Mouse (Mus musculus) erythroblast, adult 5-6 weeks (primary cell): ENCODE data around the gene Fndc10. TPM values are rescaled to one million over a fixed set of nuclear protein-coding genes. Genes with fewer than 3 reads are reported as not detected.
"Not testable (repeated sequence)": the region's sequence is repeated elsewhere in the genome, so short reads cannot be mapped to it uniquely, and the experiment has no call there.

Source experiments
- ATAC-seq: replicated peaks from 2 replicates; pipeline ENCODE4 v1.8.0; 2016; ENCODE audit warnings: moderate number of reproducible peaks, mild to moderate bottlenecking, moderate TSS enrichment, inconsistent platforms; ENCODE audit not compliant: poor library complexity, low FRiP score, severe bottlenecking
- total RNA-seq, 2 experiments: library from RNA; stranded (forward) in 1 of 2; stranded (reverse) in 1 of 2; fragments of 150-400 nt in 1 of 2; fragments of 200-764, 138-1000 nt in 1 of 2; gene quantifications; 2 replicates each; pipeline versions ENCODE4 v1.2.3 to v1.2.4; 2015 to 2017; ENCODE audit warnings: low replicate concordance in 2 of 2

The Fndc10 gene
- total RNA-seq, 2 experiments from 2014 or later: 0.09 TPM; not detected in 1

DNA sequence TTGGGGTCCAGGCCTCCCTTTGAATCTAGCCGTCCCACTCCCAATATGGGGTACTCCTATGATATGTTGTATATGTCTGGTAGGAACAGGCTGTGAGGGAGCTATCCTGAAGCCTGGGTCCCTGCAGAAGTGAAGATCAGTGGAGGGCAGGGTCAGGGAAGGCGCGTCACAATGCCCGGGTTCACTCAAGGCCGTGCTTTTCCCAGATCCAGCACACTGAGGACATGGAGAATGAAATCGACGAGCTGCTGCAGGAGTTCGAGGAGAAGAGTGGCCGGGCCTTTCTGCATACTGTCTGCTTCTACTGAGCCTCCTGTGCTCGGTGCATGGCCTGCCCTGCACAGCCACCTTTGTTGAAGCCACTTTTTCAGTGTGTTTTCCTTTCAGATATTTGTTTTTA is 39.1 kb downstream of the Fndc10 start:
- ATAC-seq: no peak

DNA sequence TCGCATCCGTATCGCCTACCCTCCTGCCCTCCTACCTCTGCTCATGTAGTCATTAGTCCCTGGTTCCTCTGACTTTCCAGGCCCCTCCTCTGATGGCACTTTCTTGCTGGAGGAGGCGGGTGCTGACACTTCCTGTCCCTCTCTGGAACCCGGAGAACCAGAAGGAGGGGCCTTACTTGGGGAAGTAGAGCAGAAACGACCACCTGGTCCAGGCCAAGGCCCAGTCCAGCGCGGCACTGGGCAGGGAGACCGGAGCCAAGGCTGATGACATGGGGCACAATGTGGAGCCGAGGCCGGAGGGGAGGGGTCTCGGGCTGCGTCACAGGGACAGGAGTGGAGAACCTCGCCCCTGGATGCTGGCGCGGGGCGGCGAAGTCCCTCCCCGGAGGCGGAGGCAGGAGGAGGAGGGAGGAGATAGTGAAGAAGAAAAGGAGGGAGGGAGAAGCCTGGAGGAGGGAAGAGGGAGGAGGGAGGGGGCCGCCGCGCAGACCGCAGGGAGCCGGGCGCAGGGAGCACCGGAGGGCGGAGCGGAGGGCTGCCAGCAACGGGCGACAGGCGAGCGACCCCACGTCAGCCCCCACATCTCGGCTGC is 40.3 kb downstream of the Fndc10 start, which contains the start of gene Tmem240:
Gene Tmem240 (plus strand): TSS at position 451 of the 592 bp plus-strand sequence.
- ATAC-seq: peak; percentile 76

GRCm38 (mm10) chr4:155734951-155735702 is 41.0 kb downstream of the Fndc10 start:
- no peak for ATAC-seq

DNA sequence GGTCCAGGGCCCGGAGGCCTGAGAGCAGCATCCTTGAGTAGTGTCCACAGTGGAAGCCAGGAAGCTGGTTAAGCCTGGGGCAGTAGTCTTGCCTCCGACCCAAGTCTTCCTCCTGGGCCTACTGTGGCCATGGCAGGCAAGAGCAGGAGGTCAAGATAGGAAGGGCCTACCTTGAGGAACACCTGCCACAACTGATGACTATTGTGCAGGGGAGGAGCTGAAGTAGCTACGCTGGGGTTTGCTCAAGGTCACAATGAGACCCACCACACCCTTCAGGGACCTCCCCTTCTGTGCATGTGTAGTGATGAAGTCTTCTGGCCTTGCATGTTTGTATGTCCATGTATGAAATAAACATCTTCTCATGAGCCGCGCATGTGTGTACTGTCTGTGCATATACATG is 41.6 kb downstream of the Fndc10 start:
- ATAC-seq: no peak

DNA sequence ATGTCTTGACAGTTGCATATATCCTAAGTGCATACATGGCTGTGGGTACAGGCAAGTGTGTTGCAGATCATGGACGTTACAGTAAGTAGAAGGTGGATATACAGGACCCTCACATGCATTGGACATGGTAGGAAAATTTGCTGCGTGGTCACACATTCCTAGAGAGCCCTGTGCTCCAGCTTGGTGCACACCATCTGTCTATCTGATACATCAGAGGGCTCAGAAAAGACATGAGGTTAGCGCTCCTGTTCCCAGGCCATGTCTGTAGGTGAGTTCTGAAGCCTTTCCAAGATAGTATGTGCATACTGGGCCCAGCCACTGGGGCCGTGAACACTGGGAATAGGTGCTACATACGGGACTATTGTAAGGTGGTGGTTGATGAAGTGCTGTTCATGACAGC is 42.3 kb downstream of the Fndc10 start:
- no peak for ATAC-seq

DNA sequence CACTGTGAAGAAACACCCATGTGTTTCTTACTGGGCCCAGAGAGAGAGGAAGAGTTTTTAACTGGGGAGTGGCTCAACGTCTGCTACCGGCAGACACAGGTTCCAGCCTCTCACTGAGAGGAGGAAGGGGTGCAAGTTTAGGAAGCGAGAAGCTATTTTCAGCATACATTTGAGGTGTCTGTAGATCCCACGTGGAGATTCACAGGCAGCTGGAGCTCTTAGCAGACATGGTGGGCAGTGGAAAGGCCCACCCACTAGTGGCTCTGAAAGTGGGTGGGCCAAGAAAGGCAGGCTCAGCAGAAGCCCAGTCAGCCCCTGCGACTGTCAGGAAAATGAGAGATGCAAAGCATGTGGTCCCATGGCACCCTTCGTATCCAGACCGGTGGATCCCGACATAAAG is 44.1 kb downstream of the Fndc10 start:
- no peak for ATAC-seq

GRCm38 (mm10) chr4:155739152-155739551 is 45.0 kb downstream of the Fndc10 start:
- no peak for ATAC-seq

DNA sequence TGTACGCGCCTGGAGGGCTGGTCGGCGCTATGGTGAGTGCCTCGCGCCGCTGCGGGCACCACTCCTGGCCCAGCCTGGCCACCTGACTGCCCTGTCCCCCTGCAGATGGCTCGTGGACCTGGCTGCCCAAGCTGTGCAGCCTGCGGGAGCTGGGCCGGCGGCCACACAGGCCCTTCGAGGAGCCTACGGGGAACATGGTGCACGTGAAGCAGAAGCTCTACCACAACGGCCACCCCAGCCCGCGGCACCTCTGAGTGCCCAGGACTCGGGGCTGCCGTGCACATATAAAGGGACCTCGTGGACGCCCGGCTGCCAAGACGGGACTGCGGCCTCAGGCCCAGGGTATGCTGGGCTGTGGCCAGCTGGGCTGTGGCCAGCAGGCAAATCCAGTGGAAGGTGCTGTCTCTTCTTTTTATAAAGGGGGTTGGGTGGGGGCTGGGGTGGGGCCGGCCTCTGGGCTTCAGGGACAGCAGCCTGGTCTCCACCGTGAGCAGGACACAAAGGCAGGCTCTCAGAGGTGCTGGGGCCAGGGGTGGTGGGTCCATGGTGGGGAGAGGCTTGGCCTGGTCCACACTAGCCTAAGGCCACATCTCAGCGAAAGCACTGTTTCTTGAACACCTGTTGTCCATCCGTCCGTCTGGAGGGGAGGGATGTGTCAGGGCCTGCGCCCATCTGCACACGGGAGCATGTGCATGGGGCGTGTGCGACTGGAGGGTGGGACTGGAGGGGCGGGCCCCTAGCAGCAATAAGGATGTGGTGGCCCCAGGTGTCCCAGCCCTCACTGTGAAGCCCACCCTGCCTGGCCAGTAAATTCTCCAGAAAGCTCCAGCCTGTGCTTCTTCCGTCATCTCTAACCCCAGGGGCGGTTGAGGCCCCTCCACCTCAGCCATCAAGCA is 45.8 kb downstream of the Fndc10 start:
- no peak for ATAC-seq

DNA sequence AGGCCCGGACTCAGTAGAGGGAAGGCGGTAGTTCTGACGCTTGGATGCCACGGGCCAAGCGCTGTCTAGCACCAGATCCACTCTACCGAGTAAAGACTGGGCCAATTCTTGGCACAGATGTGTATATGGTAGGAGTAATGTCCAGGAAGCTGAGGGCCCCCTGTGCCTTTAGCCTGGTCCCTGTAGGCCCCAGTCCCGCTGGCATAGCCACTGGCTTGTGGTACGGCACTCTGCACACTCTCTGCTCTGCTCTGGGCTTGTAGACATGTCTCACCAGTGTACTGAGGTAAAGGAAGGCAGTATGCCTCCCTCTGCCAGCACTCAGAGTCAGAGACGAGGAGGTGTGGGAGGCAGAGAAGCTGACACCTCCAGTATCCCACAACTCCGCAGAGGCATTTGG is 46.5 kb downstream of the Fndc10 start:
- not testable (repeated sequence) for ATAC-seq

DNA sequence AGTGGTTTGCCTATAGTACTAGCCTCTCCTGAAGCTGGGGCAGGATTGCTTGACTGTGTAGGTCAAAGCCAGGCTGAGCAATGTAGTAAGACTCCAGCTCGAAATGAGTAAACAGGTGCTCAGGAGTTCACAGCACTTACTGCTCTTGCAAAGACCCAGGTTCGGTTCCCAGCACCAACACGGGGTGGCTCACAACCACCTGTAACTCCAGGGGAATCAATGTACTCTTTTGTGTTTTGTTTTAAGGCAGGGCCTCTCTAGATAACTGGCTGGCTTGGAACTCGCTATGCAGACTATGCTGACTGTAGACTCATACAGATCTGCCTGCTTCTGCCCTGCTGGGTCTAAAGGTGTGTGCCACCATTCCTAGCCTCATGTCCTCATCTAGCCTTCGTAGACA is 48.5 kb downstream of the Fndc10 start:
- ATAC-seq: no peak

DNA sequence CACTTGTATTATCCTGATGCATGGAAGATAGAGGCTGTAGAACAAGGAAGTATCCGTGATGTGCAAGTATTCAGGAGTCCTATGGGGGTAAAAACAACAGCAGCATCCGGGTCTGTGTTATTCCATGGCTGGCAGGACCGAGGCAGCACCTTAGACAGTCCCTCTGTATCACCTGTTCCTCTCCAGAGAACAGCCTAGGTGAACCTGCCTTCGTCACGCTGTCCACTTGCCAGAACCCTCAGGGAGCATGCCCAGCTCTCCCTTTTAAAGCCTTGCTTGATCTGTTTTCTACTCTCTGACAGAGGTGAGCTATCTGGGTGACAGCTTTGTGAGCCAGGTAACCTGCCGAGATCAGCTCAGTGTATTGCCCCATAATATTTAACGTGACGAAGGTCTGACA is 50.3 kb downstream of the Fndc10 start:
- no peak for ATAC-seq

DNA sequence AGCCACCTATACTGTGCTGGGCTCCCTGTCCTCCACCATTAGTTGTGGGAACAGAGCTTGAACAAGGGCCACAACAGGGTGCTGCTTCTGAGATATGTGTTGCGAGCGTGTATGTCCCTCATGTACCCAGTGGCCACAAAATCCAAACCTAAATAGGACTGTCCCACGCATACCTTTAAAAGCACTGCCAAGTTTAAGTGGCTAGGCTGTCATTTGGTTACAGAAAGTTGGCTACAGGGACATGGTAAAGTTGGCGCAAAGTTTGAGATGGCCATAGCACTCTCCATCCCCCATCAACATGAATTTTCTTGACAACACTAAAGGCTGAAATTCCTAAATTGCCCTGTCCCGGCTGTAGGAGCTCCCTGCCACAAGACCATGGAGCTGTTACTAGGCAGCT is 51.0 kb downstream of the Fndc10 start:
- ATAC-seq: no peak

Other genes with a start within 250 kb of the Fndc10 start
- not detected in 2 replicates for gene Tmem52, start 225.2 kb upstream of the Fndc10 start, total RNA-seq (2015; ENCODE audit: low replicate concordance)
- not detected in 2 replicates for gene Tmem52, start 225.2 kb upstream of the Fndc10 start, total RNA-seq (2017; ENCODE audit: low replicate concordance)
- 42.4 and 62.8 TPM in 2 replicates for gene Gnb1, start 203.0 kb upstream of the Fndc10 start, total RNA-seq (2015; ENCODE audit: low replicate concordance)
- gene Gnb1, start 203.0 kb upstream of the Fndc10 start, total RNA-seq (2017; ENCODE audit: low replicate concordance): 18.8 and 34.2 TPM in 2 replicates
- 42.3 and 46.2 TPM in 2 replicates for gene Nadk, start 132.0 kb upstream of the Fndc10 start, total RNA-seq (2015; ENCODE audit: low replicate concordance)
- gene Nadk, start 132.0 kb upstream of the Fndc10 start, total RNA-seq (2017; ENCODE audit: low replicate concordance): 27.5 and 27.6 TPM in 2 replicates
- 10.4 and 13.8 TPM in 2 replicates for gene Slc35e2, start 92.9 kb upstream of the Fndc10 start, total RNA-seq (2015; ENCODE audit: low replicate concordance)
- gene Slc35e2, start 92.9 kb upstream of the Fndc10 start, total RNA-seq (2017; ENCODE audit: low replicate concordance): 7.6 and 13.2 TPM in 2 replicates
- gene Cdk11b, start 69.5 kb upstream of the Fndc10 start, total RNA-seq (2015; ENCODE audit: low replicate concordance): 23.0 and 24.8 TPM in 2 replicates
- 20.7 and 51.7 TPM in 2 replicates for gene Cdk11b, start 69.5 kb upstream of the Fndc10 start, total RNA-seq (2017; ENCODE audit: low replicate concordance)
- not detected in 2 replicates for gene Gm10563, start 48.9 kb upstream of the Fndc10 start, total RNA-seq (2015; ENCODE audit: low replicate concordance)
- gene Gm10563, start 48.9 kb upstream of the Fndc10 start, total RNA-seq (2017; ENCODE audit: low replicate concordance): not detected in 2 replicates
- 1.9 TPM in 1 of 2 replicates, not detected in the other for gene Mmp23, start 41.0 kb upstream of the Fndc10 start, total RNA-seq (2015; ENCODE audit: low replicate concordance)
- gene Mmp23, start 41.0 kb upstream of the Fndc10 start, total RNA-seq (2017; ENCODE audit: low replicate concordance): not detected in 2 replicates
- gene Mib2, start 25.1 kb upstream of the Fndc10 start, total RNA-seq (2015; ENCODE audit: low replicate concordance): 0.77 and 0.84 TPM in 2 replicates
- 2.1 and 3.2 TPM in 2 replicates for gene Mib2, start 25.1 kb upstream of the Fndc10 start, total RNA-seq (2017; ENCODE audit: low replicate concordance)
- 35.9 and 37.1 TPM in 2 replicates for gene Ssu72, start 10.5 kb downstream of the Fndc10 start, total RNA-seq (2015; ENCODE audit: low replicate concordance)
- gene Ssu72, start 10.5 kb downstream of the Fndc10 start, total RNA-seq (2017; ENCODE audit: low replicate concordance): 28.3 and 43.4 TPM in 2 replicates
- gene Tmem240, start 40.5 kb downstream of the Fndc10 start, total RNA-seq (2015; ENCODE audit: low replicate concordance): 0.19 TPM in 1 of 2 replicates, not detected in the other
- not detected in 2 replicates for gene Tmem240, start 40.5 kb downstream of the Fndc10 start, total RNA-seq (2017; ENCODE audit: low replicate concordance)
- gene Atad3a, start 66.8 kb downstream of the Fndc10 start, total RNA-seq (2015; ENCODE audit: low replicate concordance): 4.6 and 14.0 TPM in 2 replicates
- gene Atad3a, start 66.8 kb downstream of the Fndc10 start, total RNA-seq (2017; ENCODE audit: low replicate concordance): 11.9 and 17.4 TPM in 2 replicates
- gene Vwa1, start 80.4 kb downstream of the Fndc10 start, total RNA-seq (2015; ENCODE audit: low replicate concordance): not detected in 2 replicates
- not detected in 2 replicates for gene Vwa1, start 80.4 kb downstream of the Fndc10 start, total RNA-seq (2017; ENCODE audit: low replicate concordance)
- gene Tmem88b, start 91.5 kb downstream of the Fndc10 start, total RNA-seq (2015; ENCODE audit: low replicate concordance): 1.3 TPM in 1 of 2 replicates, not detected in the other
- 0.42 and 1.3 TPM in 2 replicates for gene Tmem88b, start 91.5 kb downstream of the Fndc10 start, total RNA-seq (2017; ENCODE audit: low replicate concordance)
- 2.5 TPM in 1 of 2 replicates, not detected in the other for gene Ankrd65, start 96.1 kb downstream of the Fndc10 start, total RNA-seq (2015; ENCODE audit: low replicate concordance)
- gene Ankrd65, start 96.1 kb downstream of the Fndc10 start, total RNA-seq (2017; ENCODE audit: low replicate concordance): 1.7 and 4.3 TPM in 2 replicates
- gene Mrpl20, start 108.5 kb downstream of the Fndc10 start, total RNA-seq (2015; ENCODE audit: low replicate concordance): 33.0 and 33.8 TPM in 2 replicates
- 18.9 and 45.0 TPM in 2 replicates for gene Mrpl20, start 108.5 kb downstream of the Fndc10 start, total RNA-seq (2017; ENCODE audit: low replicate concordance)
- 117 and 136 TPM in 2 replicates for gene Ccnl2, start 118.1 kb downstream of the Fndc10 start, total RNA-seq (2015; ENCODE audit: low replicate concordance)
- gene Ccnl2, start 118.1 kb downstream of the Fndc10 start, total RNA-seq (2017; ENCODE audit: low replicate concordance): 187 and 202 TPM in 2 replicates
- gene Aurkaip1, start 136.9 kb downstream of the Fndc10 start, total RNA-seq (2015; ENCODE audit: low replicate concordance): 25.0 and 35.9 TPM in 2 replicates
- 48.7 and 56.0 TPM in 2 replicates for gene Aurkaip1, start 136.9 kb downstream of the Fndc10 start, total RNA-seq (2017; ENCODE audit: low replicate concordance)
- gene Mxra8, start 145.3 kb downstream of the Fndc10 start, total RNA-seq (2015; ENCODE audit: low replicate concordance): 2.1 TPM in 1 of 2 replicates, not detected in the other
- not detected in 2 replicates for gene Mxra8, start 145.3 kb downstream of the Fndc10 start, total RNA-seq (2017; ENCODE audit: low replicate concordance)
- gene Dvl1, start 153.1 kb downstream of the Fndc10 start, total RNA-seq (2015; ENCODE audit: low replicate concordance): 3.7 and 6.7 TPM in 2 replicates
- 4.8 and 6.3 TPM in 2 replicates for gene Dvl1, start 153.1 kb downstream of the Fndc10 start, total RNA-seq (2017; ENCODE audit: low replicate concordance)
- not detected in 2 replicates for gene Tas1r3, start 169.0 kb downstream of the Fndc10 start, total RNA-seq (2015; ENCODE audit: low replicate concordance)
- 0.14 and 0.85 TPM in 2 replicates for gene Tas1r3, start 169.0 kb downstream of the Fndc10 start, total RNA-seq (2017; ENCODE audit: low replicate concordance)
- 1.5 and 1.7 TPM in 2 replicates for gene Cptp, start 175.1 kb downstream of the Fndc10 start, total RNA-seq (2015; ENCODE audit: low replicate concordance)
- gene Cptp, start 175.1 kb downstream of the Fndc10 start, total RNA-seq (2017; ENCODE audit: low replicate concordance): 2.5 and 6.4 TPM in 2 replicates
- gene Ints11, start 175.2 kb downstream of the Fndc10 start, total RNA-seq (2015; ENCODE audit: low replicate concordance): 5.6 and 10.0 TPM in 2 replicates
- gene Ints11, start 175.2 kb downstream of the Fndc10 start, total RNA-seq (2017; ENCODE audit: low replicate concordance): 7.8 and 8.5 TPM in 2 replicates
- 2.3 and 5.9 TPM in 2 replicates for gene Pusl1, start 197.4 kb downstream of the Fndc10 start, total RNA-seq (2015; ENCODE audit: low replicate concordance)
- gene Pusl1, start 197.4 kb downstream of the Fndc10 start, total RNA-seq (2017; ENCODE audit: low replicate concordance): 2.2 and 5.3 TPM in 2 replicates
- gene Acap3, start 197.5 kb downstream of the Fndc10 start, total RNA-seq (2015; ENCODE audit: low replicate concordance): 5.6 and 10.0 TPM in 2 replicates
- gene Acap3, start 197.5 kb downstream of the Fndc10 start, total RNA-seq (2017; ENCODE audit: low replicate concordance): 4.3 and 23.7 TPM in 2 replicates
- gene Ube2j2, start 249.5 kb downstream of the Fndc10 start, total RNA-seq (2015; ENCODE audit: low replicate concordance): 9.4 and 19.4 TPM in 2 replicates
- gene Ube2j2, start 249.5 kb downstream of the Fndc10 start, total RNA-seq (2017; ENCODE audit: low replicate concordance): 25.6 and 41.3 TPM in 2 replicates